Mouse (Mus musculus): Measurements from ENCODE around the gene Igfbp6. TPM values are rescaled to one million over a fixed set of nuclear protein-coding genes. Genes with fewer than 3 reads are reported as not detected.

The Igfbp6 gene
- total and polyA plus RNA-seq, 3 experiments, result 0.38 TPM; not detected in 2

DNA sequence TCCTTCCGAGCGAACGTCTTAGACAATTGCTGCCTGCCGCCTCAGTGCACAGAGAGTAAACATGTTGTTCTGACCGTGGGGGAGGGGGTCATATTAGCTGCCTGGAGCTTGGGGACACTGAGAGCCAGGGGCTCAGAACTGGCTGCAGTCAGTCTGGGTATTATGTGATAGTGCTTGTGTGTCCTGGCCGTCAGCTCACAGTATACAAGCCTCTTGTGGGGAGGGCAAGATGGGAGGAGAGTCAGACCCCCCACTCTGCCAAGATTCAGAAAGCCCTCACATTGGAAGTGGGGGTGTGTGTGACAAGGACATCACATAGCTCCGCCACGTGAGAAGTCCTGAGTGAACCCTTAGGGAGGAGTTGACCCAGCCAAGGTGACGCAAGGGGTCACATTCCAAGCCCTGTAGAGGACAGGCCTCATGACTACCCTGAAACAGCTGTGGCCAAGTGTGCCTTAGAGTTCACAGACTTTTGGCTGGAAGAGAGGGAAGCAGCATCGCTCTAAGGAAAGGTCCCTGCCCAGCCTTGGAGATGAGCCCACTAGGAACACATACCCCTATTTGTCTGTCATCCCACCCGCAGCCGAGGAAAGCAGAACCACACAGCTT, 40.1 kb upstream of the Igfbp6 start:
- dilution Hi-C loops (cut with MboI; ENCODE audit: extremely low pct_ligation_motif_present, extremely low pct_unique_long_range_greater_than_20kb, low sequenced_read_pairs), result no loop called here
- peaks cover 0 to 4% of the 10 kb centered on the region in 2 experiments for H3K36me3 ChIP-seq (replicated peaks in 1 of 2; ENCODE audit: control insufficient read depth in 1 of 2, insufficient read depth in 1 of 2, low read length in 1 of 2)
- no peak for DNase-seq (ENCODE audit: extremely low read depth)
- no peak overlapping the region for H3K9ac ChIP-seq (ENCODE audit: insufficient read depth, low read depth)
- H3K79me2 ChIP-seq (replicated peaks; ENCODE audit: control insufficient read depth, extremely low read depth, insufficient read depth, poor library complexity, severe bottlenecking), result no peaks in the 10 kb centered on the region
- no peaks in the 10 kb centered on the region for H3K9me3 ChIP-seq (replicated peaks; ENCODE audit: low read length)
- in situ Hi-C loops (cut with MboI; ENCODE audit: low pct_ligation_motif_present, low pct_unique_long_range_greater_than_20kb, low sequenced_read_pairs), result loop anchor here (5.0 kb wide), 1 partner anchor 33 kb away; the partner anchor contains the start of gene Spryd3
- peaks cover 14 to 57% of the 10 kb centered on the region in 2 experiments for H3K4me1 ChIP-seq (ENCODE audit: control insufficient read depth in 1 of 2, insufficient read depth in 2 of 2)
- no peak for TF ChIP-seq ZMIZ1 (IDR thresholded peaks at IDR 0.05; ENCODE audit: low read depth, low read length)
- TF ChIP-seq BHLHE40 (IDR thresholded peaks at IDR 0.05; ENCODE audit: low read depth, low read length), result no peak
- TF ChIP-seq MYC (IDR thresholded peaks at IDR 0.05; ENCODE audit: low read depth, low read length), result no peak
- TF ChIP-seq ELF1 (IDR thresholded peaks at IDR 0.05; ENCODE audit: low read depth, low read length), result no peak
- TF ChIP-seq NELFE (IDR thresholded peaks at IDR 0.05; ENCODE audit: low read depth, low read length), result no peak
- no peak for TF ChIP-seq MEF2A (IDR thresholded peaks at IDR 0.05; ENCODE audit: borderline replicate concordance, low read depth, low read length)
- TF ChIP-seq PAX5 (IDR thresholded peaks at IDR 0.05; ENCODE audit: low read length), result no peak
- no peak for TF ChIP-seq NRF1 (IDR thresholded peaks at IDR 0.05; ENCODE audit: low read depth, low read length)
- no peak for TF ChIP-seq JUND (conservative IDR thresholded peaks at IDR 0.05; ENCODE audit: low read depth, low read length)
- no peak for TF ChIP-seq HCFC1 (IDR thresholded peaks at IDR 0.05; ENCODE audit: low read depth, low read length)
- TF ChIP-seq TBP (conservative IDR thresholded peaks at IDR 0.05; ENCODE audit: low read depth, low read length), result no peak
- no peak for TF ChIP-seq JUN (IDR thresholded peaks at IDR 0.05; ENCODE audit: insufficient read depth, low read depth, low read length)
- no peak for TF ChIP-seq TCF12 (IDR thresholded peaks at IDR 0.05; ENCODE audit: low read depth, low read length)
- no peak for TF ChIP-seq E2F4 (IDR thresholded peaks at IDR 0.05; ENCODE audit: insufficient replicate concordance, low read depth, low read length)
- TF ChIP-seq USF2 (conservative IDR thresholded peaks at IDR 0.05; ENCODE audit: low read depth, low read length), result no peak
- no peak for TF ChIP-seq GABPA (IDR thresholded peaks at IDR 0.05; ENCODE audit: insufficient replicate concordance, low read depth, low read length)
- no peak for TF ChIP-seq IRF4 (IDR thresholded peaks at IDR 0.05; ENCODE audit: low read depth, low read length)
- no peak for TF ChIP-seq SIN3A (IDR thresholded peaks at IDR 0.05; ENCODE audit: low read length)
- H3K27ac ChIP-seq (ENCODE audit: insufficient read depth, low read depth), result no peak overlapping the region
- no peak overlapping the region for H3K4me3 ChIP-seq (replicated peaks in 1 of 3; ENCODE audit: low read depth in 2 of 3, low read length in 2 of 3, poor library complexity in 1 of 3)
- peaks cover 87% of the 10 kb centered on the region for H3K27me3 ChIP-seq (replicated peaks)
- H3K4me2 ChIP-seq (ENCODE audit: insufficient read depth, low read depth, poor library complexity, severe bottlenecking), result no peak overlapping the region

DNA sequence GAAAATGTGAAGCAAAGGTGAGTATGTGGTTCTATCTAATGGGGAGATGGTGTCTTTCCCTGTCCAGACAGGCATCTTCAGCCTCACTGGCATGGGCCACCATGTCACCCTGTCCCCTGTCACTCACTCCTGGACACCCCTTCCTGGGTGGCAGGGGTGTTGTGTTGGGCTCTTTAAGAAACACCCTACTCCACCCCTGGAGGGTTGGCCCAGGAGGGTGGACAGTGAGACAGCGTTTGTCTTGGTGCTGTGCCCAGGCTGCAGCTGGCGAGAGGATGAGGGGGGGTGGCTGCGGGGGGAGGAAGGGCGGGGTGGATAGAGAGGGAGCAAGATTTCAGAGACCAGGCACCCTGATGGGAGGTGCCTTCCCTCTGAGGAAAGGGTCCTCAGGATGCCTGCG, 38.8 kb upstream of the Igfbp6 start:
- H3K27me3 ChIP-seq (replicated peaks), result peaks cover 78% of the 10 kb centered on the region

More for the DNA sequence above, 38.8 kb upstream of the Igfbp6 start:
- dilution Hi-C loops (cut with MboI; ENCODE audit: extremely low pct_ligation_motif_present, extremely low pct_unique_long_range_greater_than_20kb, low sequenced_read_pairs) (no loop called here), in situ Hi-C loops (cut with MboI; ENCODE audit: low pct_ligation_motif_present, low pct_unique_long_range_greater_than_20kb, low sequenced_read_pairs) (no loop called here)
- Histone ChIP-seq H3K4me3 (replicated peaks in 1 of 3; ENCODE audit: low read depth in 2 of 3, low read length in 2 of 3, poor library complexity in 1 of 3) (no peak overlapping the region), H3K36me3 (replicated peaks in 1 of 2; ENCODE audit: control insufficient read depth in 1 of 2, insufficient read depth in 1 of 2, low read length in 1 of 2) (no peaks in the 10 kb centered on the region), H3K9me3 (replicated peaks; ENCODE audit: low read length) (no peaks in the 10 kb centered on the region), H3K27ac (ENCODE audit: insufficient read depth, low read depth) (no peak overlapping the region), H3K4me1 (ENCODE audit: control insufficient read depth in 1 of 2, insufficient read depth in 2 of 2) (peaks cover 20 to 57% of the 10 kb centered on the region in 2 experiments), H3K4me2 (ENCODE audit: insufficient read depth, low read depth, poor library complexity, severe bottlenecking) (no peak overlapping the region), H3K9ac (ENCODE audit: insufficient read depth, low read depth) (no peak overlapping the region), H3K79me2 (replicated peaks; ENCODE audit: control insufficient read depth, extremely low read depth, insufficient read depth, poor library complexity, severe bottlenecking) (no peaks in the 10 kb centered on the region)
- TF ChIP-seq SIN3A (IDR thresholded peaks at IDR 0.05; ENCODE audit: low read length) (no peak), ELF1 (IDR thresholded peaks at IDR 0.05; ENCODE audit: low read depth, low read length) (no peak), GABPA (IDR thresholded peaks at IDR 0.05; ENCODE audit: insufficient replicate concordance, low read depth, low read length) (no peak), IRF4 (IDR thresholded peaks at IDR 0.05; ENCODE audit: low read depth, low read length) (no peak)
- DNase-seq (ENCODE audit: extremely low read depth), result no peak
